Mouse (Mus musculus): ENCODE measurements around the gene Prn.

The Prn gene

GRCm38 (mm10) chr2:131993151-131993550 is 83.4 kb downstream of the Prn start:
- DNase-seq (ENCODE audit: low read depth in 1 of 2, low spot score in 2 of 2): no peak

GRCm38 (mm10) chr2:131993563-131994088 is 83.9 kb downstream of the Prn start:
- DNase-seq (ENCODE audit: low read depth in 1 of 2, low spot score in 2 of 2): no peak

GRCm38 (mm10) chr2:131994971-131995370 is 85.2 kb downstream of the Prn start:
- DNase-seq (ENCODE audit: low read depth in 1 of 2, low spot score in 2 of 2): no peak

- DNase-seq (ENCODE audit: low read depth in 1 of 2, low spot score in 2 of 2): no peak
Observed at GRCm38 (mm10) chr2:131995742-131996141, 86.0 kb downstream of the Prn start.

- no peak for DNase-seq (ENCODE audit: low read depth in 1 of 2, low spot score in 2 of 2)
Observed at GRCm38 (mm10) chr2:131996369-131996768, 86.6 kb downstream of the Prn start.

- no peak for DNase-seq (ENCODE audit: low read depth in 1 of 2, low spot score in 2 of 2)
Observed at GRCm38 (mm10) chr2:131997356-131997755, 87.6 kb downstream of the Prn start.

- DNase-seq (ENCODE audit: low read depth in 1 of 2, low spot score in 2 of 2): no peak
Observed at GRCm38 (mm10) chr2:132001696-132002334, 92.1 kb downstream of the Prn start.

GRCm38 (mm10) chr2:132003916-132004315 is 94.2 kb downstream of the Prn start:
- DNase-seq (ENCODE audit: low read depth in 1 of 2, low spot score in 2 of 2): no peak

GRCm38 (mm10) chr2:132004495-132005136 is 94.9 kb downstream of the Prn start:
- DNase-seq (ENCODE audit: low read depth in 1 of 2, low spot score in 2 of 2): no peak

GRCm38 (mm10) chr2:132005445-132005844 is 95.7 kb downstream of the Prn start:
- no peak for DNase-seq (ENCODE audit: low read depth in 1 of 2, low spot score in 2 of 2)
